Mouse (Mus musculus) heart, embryonic 16.5 days (tissue): ENCODE measurements at regions not wholly inside any gene's neighbourhood (a gene's known extent, or its start where the extent isn't known, plus 50 kb on each side); places are given as distances from the start of the nearest gene placed in this dataset.

Experiments
- ATAC-seq: fragments of 200-750 bp; cut with Nextera tagmentation; replicated peaks from 2 replicates; pipeline ENCODE4 v1.8.0; 2017; ENCODE audit warnings: moderate number of reproducible peaks; ENCODE audit not compliant: insufficient read depth, low FRiP score; ENCODE audit errors: extremely low read depth
- H3K27ac ChIP-seq: fragments of 300-500 bp; sonication (generic); 2 replicates; pipeline ENCODE4 v1.5.1; 2014; ENCODE audit warnings: mild to moderate bottlenecking, low read length, control low read depth, moderate library complexity
- H3K27me3 ChIP-seq: fragments of 300-500 bp; sonication (generic); 2 replicates; pipeline ENCODE4 v1.6.1; 2014; ENCODE audit warnings: low read length, mixed read lengths; ENCODE audit not compliant: control insufficient read depth, insufficient read depth
- H3K36me3 ChIP-seq: fragments of 300-500 bp; sonication (generic); 2 replicates; pipeline ENCODE4 v1.6.1; 2014; ENCODE audit not compliant: control insufficient read depth, insufficient read depth
- H3K4me1 ChIP-seq: fragments of 300-500 bp; sonication (generic); 2 replicates; pipeline ENCODE4 v1.6.1; 2014; ENCODE audit warnings: low read length, mixed read lengths; ENCODE audit not compliant: control insufficient read depth, insufficient read depth
- H3K4me2 ChIP-seq: fragments of 300-500 bp; sonication (generic); 2 replicates; pipeline ENCODE4 v1.6.1; 2014; ENCODE audit warnings: low read depth, mild to moderate bottlenecking, control low read depth, low read length
- H3K4me3 ChIP-seq: fragments of 300-500 bp; sonication (generic); 2 replicates; pipeline ENCODE4 v1.5.1; 2014; ENCODE audit warnings: mild to moderate bottlenecking, control low read depth, low read length
- H3K9ac ChIP-seq: fragments of 300-500 bp; sonication (generic); 2 replicates; pipeline ENCODE4 v1.6.1; 2014; ENCODE audit warnings: low read length, control low read depth
- H3K9me3 ChIP-seq: fragments of 300-500 bp; sonication (generic); replicated peaks from 2 replicates; pipeline ENCODE4 v1.6.1; 2016; ENCODE audit warnings: low read length; ENCODE audit not compliant: control insufficient read depth
- WGBS: fragments of 180-500 bp; shearing (Covaris S2); extraction: QIAGEN DNeasy Blood & Tissue Kit; methylation state at CpG from one replicate; pipeline ENCODE4 v1.1.7; 2014; 5-methylcytosine and 5-hydroxymethylcytosine counted together

- Histone ChIP-seq H3K4me3 (no peak overlapping the region), H3K27me3 (no peaks in the 10 kb centered on the region), H3K36me3 (no peaks in the 10 kb centered on the region), H3K27ac (no peak overlapping the region), H3K4me1 (no peaks in the 10 kb centered on the region), H3K9ac (no peak overlapping the region), H3K9me3 (no peaks in the 10 kb centered on the region), H3K4me2 (no peak overlapping the region)
- WGBS: 76% methylated on average over 4 of the region's 4 CpGs
- no peak for ATAC-seq
Observed at GRCm38 (mm10) chr1:83879109-83879399, 471.1 kb upstream of the Sphkap start.

- Histone ChIP-seq H3K36me3 (no peaks in the 10 kb centered on the region), H3K4me3 (no peak overlapping the region), H3K4me2 (no peak overlapping the region), H3K9me3 (no peaks in the 10 kb centered on the region), H3K9ac (no peak overlapping the region), H3K27ac (no peak overlapping the region), H3K4me1 (no peaks in the 10 kb centered on the region), H3K27me3 (no peaks in the 10 kb centered on the region)
- ATAC-seq: no peak
- 73% methylated on average over 8 of the region's 8 CpGs for WGBS
Observed at GRCm38 (mm10) chr1:83878330-83879108, 470.5 kb upstream of the Sphkap start.

GRCm38 (mm10) chr1:83870853-83871567 lies 463.0 kb upstream of the Sphkap start:
- Histone ChIP-seq H3K4me3 (no peak overlapping the region), H3K27me3 (no peaks in the 10 kb centered on the region), H3K9ac (no peak overlapping the region), H3K9me3 (no peaks in the 10 kb centered on the region), H3K4me1 (no peaks in the 10 kb centered on the region), H3K36me3 (no peaks in the 10 kb centered on the region), H3K27ac (no peak overlapping the region), H3K4me2 (no peak overlapping the region)
- peak; percentile 60; the same call in 1 of the 2 replicates for ATAC-seq
- WGBS: 61% methylated on average over 5 of the region's 5 CpGs

- 86% methylated on average over 2 of the region's 2 CpGs for WGBS
- Histone ChIP-seq H3K9me3 (no peaks in the 10 kb centered on the region), H3K27me3 (no peaks in the 10 kb centered on the region), H3K36me3 (no peaks in the 10 kb centered on the region), H3K4me2 (no peak overlapping the region), H3K9ac (no peak overlapping the region), H3K27ac (no peak overlapping the region), H3K4me1 (no peaks in the 10 kb centered on the region), H3K4me3 (no peak overlapping the region)
- no peak for ATAC-seq
Observed at GRCm38 (mm10) chr1:83869046-83869445, 461.0 kb upstream of the Sphkap start.

- no peak overlapping the region for H3K9ac ChIP-seq
- H3K4me3 ChIP-seq: no peak overlapping the region
- WGBS: 48% methylated on average over 1 of the region's 1 CpGs
- H3K27me3 ChIP-seq: no peaks in the 10 kb centered on the region
- no peak overlapping the region for H3K27ac ChIP-seq
- no peak for ATAC-seq
- no peaks in the 10 kb centered on the region for H3K4me1 ChIP-seq
- H3K4me2 ChIP-seq: no peak overlapping the region
- H3K9me3 ChIP-seq: no peaks in the 10 kb centered on the region
- no peaks in the 10 kb centered on the region for H3K36me3 ChIP-seq
Observed at GRCm38 (mm10) chr1:83862541-83862940, 454.5 kb upstream of the Sphkap start.

- Histone ChIP-seq H3K4me2 (no peak overlapping the region), H3K4me1 (no peaks in the 10 kb centered on the region), H3K27me3 (no peaks in the 10 kb centered on the region), H3K9ac (no peak overlapping the region), H3K4me3 (no peak overlapping the region), H3K9me3 (no peaks in the 10 kb centered on the region), H3K36me3 (no peaks in the 10 kb centered on the region), H3K27ac (no peak overlapping the region)
- WGBS: 52% methylated on average over 3 of the region's 3 CpGs
- no peak for ATAC-seq
Observed at GRCm38 (mm10) chr1:83862128-83862527, 454.1 kb upstream of the Sphkap start.

- Histone ChIP-seq H3K27ac (no peak overlapping the region), H3K4me1 (no peaks in the 10 kb centered on the region), H3K4me2 (no peak overlapping the region), H3K36me3 (no peaks in the 10 kb centered on the region), H3K9ac (no peak overlapping the region), H3K4me3 (no peak overlapping the region), H3K9me3 (no peaks in the 10 kb centered on the region), H3K27me3 (no peaks in the 10 kb centered on the region)
- 72% methylated on average over 3 of the region's 3 CpGs for WGBS
- no peak for ATAC-seq
Observed at GRCm38 (mm10) chr1:83859732-83860424, 451.9 kb upstream of the Sphkap start.

GRCm38 (mm10) chr1:83853996-83854395 lies 446.0 kb upstream of the Sphkap start:
- no peak overlapping the region for H3K4me2 ChIP-seq
- H3K36me3 ChIP-seq: no peaks in the 10 kb centered on the region
- no peaks in the 10 kb centered on the region for H3K9me3 ChIP-seq
- ATAC-seq: no peak
- WGBS: 83% methylated on average over 5 of the region's 5 CpGs
- no peak overlapping the region for H3K9ac ChIP-seq
- H3K27ac ChIP-seq: no peak overlapping the region
- H3K4me3 ChIP-seq: no peak overlapping the region
- no peaks in the 10 kb centered on the region for H3K4me1 ChIP-seq
- no peaks in the 10 kb centered on the region for H3K27me3 ChIP-seq

GRCm38 (mm10) chr1:83851081-83851480 lies 443.1 kb upstream of the Sphkap start:
- 69% methylated on average over 6 of the region's 6 CpGs for WGBS
- no peak overlapping the region for H3K27ac ChIP-seq
- H3K27me3 ChIP-seq: no peaks in the 10 kb centered on the region
- no peaks in the 10 kb centered on the region for H3K4me1 ChIP-seq
- no peak overlapping the region for H3K4me2 ChIP-seq
- no peaks in the 10 kb centered on the region for H3K9me3 ChIP-seq
- no peaks in the 10 kb centered on the region for H3K36me3 ChIP-seq
- no peak overlapping the region for H3K4me3 ChIP-seq
- ATAC-seq: no peak
- H3K9ac ChIP-seq: no peak overlapping the region
